9 mouse cellular contexts compared by ENCODE assay signal in genomic region chr7:81075299-81075698, GRCm38 (mm10). TPM values are rescaled to one million over a fixed set of nuclear protein-coding genes. Genes with fewer than 3 reads are reported as not detected.
A peak's percentile ranks its signal among the peaks of the same experiment; 100 is the strongest.
DNase-seq lines count a peak whose midpoint lies in the region; ATAC-seq and TF ChIP-seq lines count a peak whose summit lies in the region.
"Had no signal": no experiment of that assay in that cellular context is flagged by ENCODE, and none has a peak within 500 bp of the region (broad histone marks: within the 10 kb centered on the region; RNA-seq: fewer than 3 reads in every experiment).

No protein-coding gene starts in this region.

- no peaks in the 10 kb centered on the region for H3K27me3 ChIP-seq in forebrain, embryonic 10.5 days (ENCODE audit: poor library complexity, severe bottlenecking)
- H3K27me3 ChIP-seq in forebrain, embryonic 16.5 days (replicated peaks; ENCODE audit: control insufficient read depth, insufficient read depth, low read length), result no peaks in the 10 kb centered on the region
- peaks cover 2% of the 10 kb centered on the region for H3K27me3 ChIP-seq in megakaryocyte, embryonic 14.5 days (replicated peaks)
- no peaks in the 10 kb centered on the region for H3K27me3 ChIP-seq in midbrain, postnatal 0 days (ENCODE audit: insufficient read depth, low read length)
- H3K27me3 ChIP-seq in forebrain, embryonic 14.5 days (replicated peaks; ENCODE audit: control insufficient read depth, insufficient read depth, low read length), result no peaks in the 10 kb centered on the region

- no peak for DNase-seq in forebrain, embryonic 10.5 days (ENCODE audit: extremely low spot score, low spot score)
- peak; percentile 12 for DNase-seq in spleen, adult 12 weeks (ENCODE audit: low spot score)
- DNase-seq in spleen, postnatal 14 days (ENCODE audit: low spot score in 2 of 2), result no peak
- no peak for DNase-seq in midbrain, postnatal 0 days (ENCODE audit: low spot score)
- DNase-seq in layer of hippocampus, adult 2 months (ENCODE audit: low spot score in 2 of 2), result no peak
- no peak for DNase-seq in forebrain, embryonic 14.5 days (ENCODE audit: low spot score)
- DNase-seq: left cerebral cortex, postnatal 4 days had no signal

- no peak overlapping the region for H3K4me2 ChIP-seq in forebrain, embryonic 16.5 days (ENCODE audit: low read length)
- no peak overlapping the region for H3K4me2 ChIP-seq in midbrain, postnatal 0 days (ENCODE audit: low read depth, low read length, poor library complexity, severe bottlenecking)
- H3K4me2 ChIP-seq in forebrain, embryonic 14.5 days (ENCODE audit: low read length), result no peak overlapping the region

- no peaks in the 10 kb centered on the region for H3K36me3 ChIP-seq in forebrain, embryonic 10.5 days (replicated peaks)
- no peaks in the 10 kb centered on the region for H3K36me3 ChIP-seq in forebrain, embryonic 16.5 days (ENCODE audit: control insufficient read depth, insufficient read depth)
- peaks cover 4% of the 10 kb centered on the region for H3K36me3 ChIP-seq in megakaryocyte, embryonic 14.5 days (replicated peaks; ENCODE audit: low read length)
- H3K36me3 ChIP-seq in midbrain, postnatal 0 days (ENCODE audit: insufficient read depth, low read length), result no peaks in the 10 kb centered on the region
- H3K36me3 ChIP-seq in forebrain, embryonic 14.5 days (ENCODE audit: control insufficient read depth, insufficient read depth, low read length), result no peaks in the 10 kb centered on the region

- TF ChIP-seq CTCF in midbrain, postnatal 0 days (IDR thresholded peaks at IDR 0.05), result no peak
- TF ChIP-seq CTCF in layer of hippocampus, adult 2 months (conservative IDR thresholded peaks at IDR 0.05), result no peak

- H3K9ac ChIP-seq in forebrain, embryonic 16.5 days (replicated peaks; ENCODE audit: low read depth, low read length), result no peak overlapping the region
- H3K9ac ChIP-seq in midbrain, postnatal 0 days (replicated peaks; ENCODE audit: low read length, poor library complexity, severe bottlenecking), result no peak overlapping the region
- H3K9ac ChIP-seq in forebrain, embryonic 14.5 days (ENCODE audit: low read length), result no peak overlapping the region

- no peaks in the 10 kb centered on the region for H3K9me3 ChIP-seq in forebrain, embryonic 10.5 days
- H3K9me3 ChIP-seq in forebrain, embryonic 16.5 days (ENCODE audit: control insufficient read depth, low read length), result no peaks in the 10 kb centered on the region
- no peaks in the 10 kb centered on the region for H3K9me3 ChIP-seq in megakaryocyte, embryonic 14.5 days
- H3K9me3 ChIP-seq in midbrain, postnatal 0 days (ENCODE audit: low read length), result no peaks in the 10 kb centered on the region
- no peaks in the 10 kb centered on the region for H3K9me3 ChIP-seq in forebrain, embryonic 14.5 days (replicated peaks; ENCODE audit: control insufficient read depth, low read length)

- no peak for ATAC-seq in forebrain, embryonic 16.5 days
- ATAC-seq in midbrain, postnatal 0 days (ENCODE audit: low FRiP score), result no peak
- no peak for ATAC-seq in forebrain, embryonic 14.5 days

- peaks cover 19% of the 10 kb centered on the region for H3K4me1 ChIP-seq in forebrain, embryonic 10.5 days
- H3K4me1 ChIP-seq in forebrain, embryonic 16.5 days (replicated peaks; ENCODE audit: control insufficient read depth, insufficient read depth, low read length), result no peaks in the 10 kb centered on the region
- peaks cover 92% of the 10 kb centered on the region for H3K4me1 ChIP-seq in megakaryocyte, embryonic 14.5 days
- H3K4me1 ChIP-seq in midbrain, postnatal 0 days (ENCODE audit: insufficient read depth, low read length), result no peaks in the 10 kb centered on the region
- no peaks in the 10 kb centered on the region for H3K4me1 ChIP-seq in forebrain, embryonic 14.5 days (ENCODE audit: control insufficient read depth, insufficient read depth, low read length)

- no peak overlapping the region for H3K4me3 ChIP-seq in forebrain, embryonic 10.5 days
- no peak overlapping the region for H3K4me3 ChIP-seq in forebrain, embryonic 16.5 days (replicated peaks; ENCODE audit: low read length)
- H3K4me3 ChIP-seq in megakaryocyte, embryonic 14.5 days (replicated peaks), result peak overlapping the region; percentile 86
- H3K4me3 ChIP-seq in midbrain, postnatal 0 days (ENCODE audit: low read depth, low read length), result no peak overlapping the region
- H3K4me3 ChIP-seq in layer of hippocampus, adult 2 months, result no peak overlapping the region
- no peak overlapping the region for H3K4me3 ChIP-seq in forebrain, embryonic 14.5 days (ENCODE audit: low read depth, low read length)

- 79% methylated on average over 7 of the region's 7 CpGs for WGBS in forebrain, embryonic 10.5 days
- WGBS in forebrain, embryonic 16.5 days, result 79% methylated on average over 7 of the region's 7 CpGs
- WGBS in midbrain, postnatal 0 days, result 75% methylated on average over 7 of the region's 7 CpGs
- WGBS in forebrain, embryonic 14.5 days, result 68% methylated on average over 7 of the region's 7 CpGs

- H3K27ac ChIP-seq in forebrain, embryonic 10.5 days, result peak overlapping the region; percentile 60; the same call in 1 of the 2 replicates
- H3K27ac ChIP-seq in forebrain, embryonic 16.5 days (ENCODE audit: low read length), result no peak overlapping the region
- H3K27ac ChIP-seq in midbrain, postnatal 0 days (ENCODE audit: low read depth, low read length), result no peak overlapping the region
- H3K27ac ChIP-seq in layer of hippocampus, adult 2 months, result no peak overlapping the region
- H3K27ac ChIP-seq in forebrain, embryonic 14.5 days (ENCODE audit: low read depth, low read length), result no peak overlapping the region

RNA-seq across cellular contexts. Expression of gene Alpk3, which starts 17.9 kb away (rescaled TPM):
- 0.02 and 0.11 TPM in 2 replicates for polyA plus RNA-seq in forebrain, embryonic 10.5 days (2016; fragmentation: Nextera tagmentation; extraction: Ambion mirVana)
- 0.05 and 0.06 TPM in 2 replicates for polyA plus RNA-seq in forebrain, embryonic 16.5 days (2015; fragmentation: Nextera tagmentation; extraction: Ambion mirVana)
- 0.65 and 1.6 TPM in 2 replicates for polyA plus RNA-seq in megakaryocyte, embryonic 14.5 days (2012; ENCODE audit: insufficient read depth, low replicate concordance)
- 0.16 and 0.33 TPM in 2 replicates for total RNA-seq in midbrain, postnatal 0 days (2014; rRNA removed)
- 0.16 and 0.26 TPM in 2 replicates for polyA plus RNA-seq in midbrain, postnatal 0 days (2015; fragmentation: Nextera tagmentation; extraction: Ambion mirVana)
- under 1 TPM; 0.64 to 0.67 TPM for total RNA-seq in layer of hippocampus, adult 2 months (2021)
- 0.04 and 0.06 TPM in 2 replicates for polyA plus RNA-seq in forebrain, embryonic 14.5 days (2014; fragmentation: Nextera tagmentation; extraction: Ambion mirVana)

RNA-seq across cellular contexts. Expression of gene Slc28a1, which starts 39.3 kb away (rescaled TPM):
- 0.10 TPM in 1 of 2 replicates, not detected in the other for polyA plus RNA-seq in forebrain, embryonic 10.5 days (2016; fragmentation: Nextera tagmentation; extraction: Ambion mirVana)
- polyA plus RNA-seq in forebrain, embryonic 16.5 days (2015; fragmentation: Nextera tagmentation; extraction: Ambion mirVana), result not detected in 2 replicates
- not detected in 2 replicates for polyA plus RNA-seq in megakaryocyte, embryonic 14.5 days (2012; ENCODE audit: insufficient read depth, low replicate concordance)
- 0.14 and 0.33 TPM in 2 replicates for total RNA-seq in midbrain, postnatal 0 days (2014; rRNA removed)
- 0.06 and 0.10 TPM in 2 replicates for polyA plus RNA-seq in midbrain, postnatal 0 days (2015; fragmentation: Nextera tagmentation; extraction: Ambion mirVana)
- not detected for total RNA-seq in layer of hippocampus, adult 2 months (2021)
- not detected in 2 replicates for polyA plus RNA-seq in forebrain, embryonic 14.5 days (2014; fragmentation: Nextera tagmentation; extraction: Ambion mirVana)
